Mouse (Mus musculus) ES-CJ7 (cell line): Measurements from ENCODE around the gene Bloc1s2.
"Not testable (repeated sequence)": the region's sequence is repeated elsewhere in the genome, so short reads cannot be mapped to it uniquely, and the experiment has no call there.

ENCODE experiments used
- DNase-seq: peaks from one replicate; pipeline ENCODE4 v3.0.0; 2011; ENCODE audit warnings: low read depth, low spot score

The Bloc1s2 gene

GRCm38 (mm10) chr19:44127729-44128497 lies 18.3 kb downstream of the Bloc1s2 start:
- DNase-seq = no peak

- DNase-seq = no peak
Observed at GRCm38 (mm10) chr19:44121137-44121536, 25.1 kb downstream of the Bloc1s2 start.

- DNase-seq = not testable (repeated sequence)
Observed at GRCm38 (mm10) chr19:44120686-44121085, 25.6 kb downstream of the Bloc1s2 start.

- no peak for DNase-seq
Observed at GRCm38 (mm10) chr19:44117793-44118192, 28.5 kb downstream of the Bloc1s2 start.

- peak; percentile 68 for DNase-seq
Observed at GRCm38 (mm10) chr19:44111706-44112105, 34.5 kb downstream of the Bloc1s2 start.

- no peak for DNase-seq
Observed at GRCm38 (mm10) chr19:44110356-44110755, 35.9 kb downstream of the Bloc1s2 start.

GRCm38 (mm10) chr19:44108996-44109395 lies 37.2 kb downstream of the Bloc1s2 start:
- DNase-seq = no peak

GRCm38 (mm10) chr19:44107661-44108521 lies 38.4 kb downstream of the Bloc1s2 start:
- DNase-seq = no peak

GRCm38 (mm10) chr19:44106831-44107660 lies 39.2 kb downstream of the Bloc1s2 start, which contains the start of gene Chuk:
Gene Chuk, minus strand, starts transcription at chr19:44107480.
- DNase-seq = peak; percentile 92

- no peak for DNase-seq
Observed at GRCm38 (mm10) chr19:44104393-44104792, 41.9 kb downstream of the Bloc1s2 start.

- DNase-seq = no peak
Observed at GRCm38 (mm10) chr19:44103001-44103400, 43.2 kb downstream of the Bloc1s2 start.

GRCm38 (mm10) chr19:44100840-44101239 lies 45.4 kb downstream of the Bloc1s2 start:
- DNase-seq = no peak
